Mouse (Mus musculus) gastrocnemius, adult 8-10 months (tissue): ENCODE results near the gene Zfp882. TPM values are rescaled to one million over a fixed set of nuclear protein-coding genes. Genes with fewer than 3 reads are reported as not detected.
"Not testable (repeated sequence)": the region's sequence is repeated elsewhere in the genome, so short reads cannot be mapped to it uniquely, and the experiment has no call there.

Experiments used
- DNase-seq, 2 experiments: peaks; one replicate each; pipeline ENCODE4 v3.0.0; 2022; ENCODE audit warnings: low spot score in 2 of 2
- total RNA-seq, 4 experiments: library from RNA; stranded (reverse); gene quantifications; 2 replicates each; pipeline ENCODE4 v1.2.4; 2022

The Zfp882 gene
- total RNA-seq, 4 experiments from 2014 or later: 2.5 to 4.2 (median 3.2) TPM

GRCm38 (mm10) chr8:71952489-71952888 lies 44.1 kb downstream of the Zfp882 start:
- DNase-seq: no peak

GRCm38 (mm10) chr8:71952961-71953700 lies 44.7 kb downstream of the Zfp882 start:
- DNase-seq: not testable (repeated sequence)

GRCm38 (mm10) chr8:71954666-71955065 lies 46.3 kb downstream of the Zfp882 start:
- DNase-seq: no peak

GRCm38 (mm10) chr8:71960483-71960882 lies 52.1 kb downstream of the Zfp882 start:
- no peak for DNase-seq

GRCm38 (mm10) chr8:71961796-71962195 lies 53.4 kb downstream of the Zfp882 start:
- DNase-seq: no peak

- DNase-seq: no peak
Observed at GRCm38 (mm10) chr8:71964051-71964450, 55.6 kb downstream of the Zfp882 start.

- DNase-seq: no peak
Observed at GRCm38 (mm10) chr8:71965166-71965565, 56.8 kb downstream of the Zfp882 start.

Other genes with a start within 250 kb of the Zfp882 start
- under 1 TPM in 3 of 4 experiments, not detected in 1; 0.10 to 0.21 (median 0.20) TPM for gene Unc13a, start 236.9 kb upstream of the Zfp882 start, total RNA-seq
- 1 to 10 TPM; 1.4 to 2.0 (median 1.6) TPM for gene Jak3, start 232.3 kb upstream of the Zfp882 start, total RNA-seq
- gene Insl3, start 219.4 kb upstream of the Zfp882 start, total RNA-seq: under 1 TPM in 1 of 4 experiments, not detected in 3; 0.54 TPM
- 1 to 10 TPM; 1.3 to 1.8 (median 1.5) TPM for gene B3gnt3, start 206.8 kb upstream of the Zfp882 start, total RNA-seq
- gene Fcho1, start 182.9 kb upstream of the Zfp882 start, total RNA-seq: under 1 TPM in 2 of 4 experiments, not detected in 2; 0.08 to 0.65 TPM
- 1 to 10 TPM; 1.7 to 2.4 (median 1.8) TPM for gene Zfp709, start 26.6 kb upstream of the Zfp882 start, total RNA-seq
- gene Zfp617, start within 50 bp of the Zfp882 start, total RNA-seq: 10 to 100 TPM; 17.1 to 20.4 (median 18.5) TPM
- gene Zfp961, start 42.4 kb downstream of the Zfp882 start, total RNA-seq: 1 to 10 TPM; 1.3 to 2.3 (median 2.2) TPM
- under 1 TPM in 2 of 4 experiments, not detected in 2; 0.54 to 0.91 TPM for gene Cyp4f18, start 101.0 kb downstream of the Zfp882 start, total RNA-seq
- not detected for gene Olfr372, start 132.6 kb downstream of the Zfp882 start, total RNA-seq
- not detected for gene Olfr373, start 174.6 kb downstream of the Zfp882 start, total RNA-seq
- not detected for gene Olfr374, start 198.4 kb downstream of the Zfp882 start, total RNA-seq
- 10 to 100 TPM; 15.5 to 29.6 (median 21.3) TPM for gene Tpm4, start 226.4 kb downstream of the Zfp882 start, total RNA-seq